Mouse (Mus musculus): ENCODE measurements around the gene Crtc1.

DNA sequence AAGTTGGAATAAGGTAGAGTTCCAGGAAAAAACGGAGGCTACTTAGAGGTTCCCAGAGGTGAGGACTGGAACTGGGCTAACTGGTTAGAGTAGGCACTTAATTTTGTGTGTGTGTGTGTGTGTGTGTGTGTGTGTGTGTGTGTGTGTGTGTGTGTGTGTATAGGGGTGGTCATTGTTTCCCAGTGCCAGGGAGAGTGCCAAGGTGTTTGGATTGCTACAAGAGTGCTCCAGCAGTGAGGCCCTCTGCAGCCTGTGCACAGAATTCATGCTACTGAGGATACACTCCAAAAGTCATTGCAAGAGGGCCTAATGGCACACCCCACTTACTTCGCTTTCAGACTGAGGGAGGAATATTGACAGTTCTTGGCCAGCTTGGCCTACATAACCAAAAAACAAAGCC is 43.6 kb upstream of the Crtc1 start:
- TF ChIP-seq CTCF (IDR thresholded peaks at IDR 0.05; ENCODE audit: control insufficient read depth, insufficient read depth, low read length) (no peak), POLR2A (IDR thresholded peaks at IDR 0.05; ENCODE audit: borderline replicate concordance, control insufficient read depth, low read depth, low read length) (no peak)
